Mouse (Mus musculus): ENCODE results near the gene Plekhh3.

DNA sequence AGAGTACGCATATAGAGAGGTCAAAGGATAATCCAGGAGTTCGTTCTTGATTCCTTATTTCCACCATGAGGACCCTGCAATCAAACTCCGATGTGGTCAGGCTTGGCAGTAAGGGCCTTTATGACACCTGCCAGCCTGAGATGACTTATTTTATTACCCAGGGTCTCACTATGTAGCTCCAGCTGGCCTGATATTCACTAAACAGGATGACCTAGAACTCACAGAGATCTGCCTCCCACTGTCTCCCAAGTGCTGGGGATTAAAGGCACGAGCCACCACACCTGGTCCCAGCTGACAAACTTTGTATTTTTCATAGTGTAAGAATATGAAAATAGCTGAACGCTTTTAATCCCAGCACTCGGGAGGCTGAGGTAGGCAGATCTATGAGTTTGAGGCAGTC is 16.0 kb downstream of the Plekhh3 start:
- TF ChIP-seq GATA1 (IDR thresholded peaks at IDR 0.05; ENCODE audit: borderline replicate concordance, low read length) (no peak), FLI1 (IDR thresholded peaks at IDR 0.05; ENCODE audit: low read length) (no peak)
